Mouse (Mus musculus) small intestine, adult 2 months (tissue): Measurements from ENCODE around the gene Ralb. TPM values are rescaled to one million over a fixed set of nuclear protein-coding genes. Genes with fewer than 3 reads are reported as not detected.

Source experiments
- H3K27ac ChIP-seq: fragments of 200-500 bp; 2 replicates; pipeline ENCODE4 v1.5.1; 2012; ENCODE audit warnings: low read depth, low read length, control low read depth, inconsistent platforms; ENCODE audit not compliant: insufficient read depth
- H3K27me3 ChIP-seq: fragments of 200-500 bp; 2 replicates; pipeline ENCODE4 v1.6.1; 2012; ENCODE audit warnings: mild to moderate bottlenecking, moderate library complexity, low read length, inconsistent platforms; ENCODE audit not compliant: control insufficient read depth, insufficient read depth
- H3K36me3 ChIP-seq: fragments of 200-500 bp; 2 replicates; pipeline ENCODE4 v1.6.1; 2012; ENCODE audit warnings: mild to moderate bottlenecking, low read length, control low read depth, inconsistent platforms; ENCODE audit not compliant: control insufficient read depth, insufficient read depth
- H3K4me1 ChIP-seq: fragments of 200-500 bp; 2 replicates; pipeline ENCODE4 v1.6.1; 2012; ENCODE audit warnings: low read length, inconsistent platforms, mixed read lengths; ENCODE audit not compliant: control insufficient read depth, insufficient read depth, insufficient read length
- H3K4me3 ChIP-seq: fragments of 200-500 bp; 2 replicates; pipeline ENCODE4 v1.5.1; 2012; ENCODE audit warnings: low read depth, mild to moderate bottlenecking, control low read depth, inconsistent platforms, low read length, moderate library complexity
- CTCF ChIP-seq: fragments of 200-500 bp; IDR thresholded peaks from 2 replicates; pipeline ENCODE4 v1.5.1; 2012; ENCODE audit warnings: low read depth, mild to moderate bottlenecking, control low read depth, inconsistent platforms, low read length, moderate library complexity, mixed read lengths; ENCODE audit not compliant: insufficient replicate concordance, insufficient read length; ENCODE audit errors: extremely low read depth
- POLR2A ChIP-seq: fragments of 200-500 bp; IDR thresholded peaks from 2 replicates; pipeline ENCODE4 v1.6.1; 2012; ENCODE audit warnings: low read depth, mild to moderate bottlenecking, control low read depth, inconsistent platforms, low read length, moderate library complexity
- WGBS: fragments of 180-500 bp; shearing (Covaris S2); methylation state at CpG from one replicate; pipeline ENCODE4 v1.1.7; 2018; 5-methylcytosine and 5-hydroxymethylcytosine counted together
- polyA plus RNA-seq: library from polyadenylated mRNA; depleted of rRNA; stranded (reverse); fragments of >200 nt; gene quantifications from 2 replicates; pipeline ENCODE4 v1.2.3, GENCODE M21; 2012; rRNA removed

Gene Ralb
- polyA plus RNA-seq: 20.3 and 42.4 TPM in 2 replicates

DNA sequence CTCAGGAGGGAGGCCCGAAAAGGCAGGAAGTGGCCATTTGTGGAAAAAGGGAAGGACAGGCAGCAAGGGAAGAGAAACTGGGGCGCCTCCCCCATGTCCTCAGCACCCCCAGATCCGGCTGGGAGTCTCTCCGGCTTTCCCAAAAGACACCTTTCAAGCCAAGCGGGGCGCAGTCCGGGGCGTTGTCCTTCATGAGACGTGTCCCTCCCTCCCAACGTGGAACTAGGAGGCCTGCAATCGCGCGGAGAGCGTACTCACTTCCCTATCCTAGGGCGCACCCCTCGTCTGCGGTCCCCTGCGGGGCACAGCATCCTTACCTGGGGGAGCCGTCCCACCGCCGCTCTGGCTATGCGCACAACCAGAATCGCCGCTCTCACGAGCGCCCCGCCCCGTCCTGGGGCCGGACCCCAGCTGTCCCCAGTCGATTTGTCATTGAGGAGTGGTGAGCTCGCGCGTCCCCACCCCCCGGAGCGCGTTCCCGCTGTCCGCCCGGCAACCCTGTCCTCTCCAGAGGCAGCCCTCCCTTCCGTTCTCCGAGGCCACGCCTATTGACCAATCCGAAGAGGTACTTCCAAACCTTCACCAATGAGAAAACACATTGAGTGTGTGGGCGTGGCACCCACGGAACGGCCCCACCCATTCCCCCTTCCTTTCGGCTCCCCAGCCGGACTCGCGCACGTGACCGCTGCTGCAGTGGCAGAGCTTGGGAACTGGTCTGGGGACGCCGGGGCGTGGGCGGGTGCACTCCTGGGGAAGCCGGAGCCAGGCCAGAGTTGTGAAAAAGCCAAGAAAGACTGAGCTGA is at the start of gene Ralb:
Gene Ralb, minus strand, starts transcription at position 535 of the 803 bp plus-strand sequence.
- under 1% methylated on average over 57 of the region's 57 CpGs for WGBS
- Histone ChIP-seq H3K27ac (peak within 1 kb of the TSS; percentile 94), H3K36me3 (0 out of 2 replicates have a peak, but pooled peaks cover 3% of the 10 kb centered on the region), H3K27me3 (no peaks in the 10 kb centered on the region), H3K4me1 (peaks cover 6% of the 10 kb centered on the region; the same call in 1 of the 2 replicates), H3K4me3 (peak within 1 kb of the TSS; percentile 92)
- TF ChIP-seq CTCF: no peak
- peak; percentile 60 for TF ChIP-seq POLR2A

GRCm38 (mm10) chr1:119551651-119552050 is 47.1 kb upstream of the Ralb start:
- H3K27ac ChIP-seq: no peak overlapping the region
- H3K4me1 ChIP-seq: no peaks in the 10 kb centered on the region; the same call in 1 of the 2 replicates
- no peaks in the 10 kb centered on the region for H3K36me3 ChIP-seq
- TF ChIP-seq POLR2A: no peak
- TF ChIP-seq CTCF: no peak
- no peaks in the 10 kb centered on the region for H3K27me3 ChIP-seq
- H3K4me3 ChIP-seq: no peak overlapping the region
- 98% methylated on average over 1 of the region's 1 CpGs for WGBS

DNA sequence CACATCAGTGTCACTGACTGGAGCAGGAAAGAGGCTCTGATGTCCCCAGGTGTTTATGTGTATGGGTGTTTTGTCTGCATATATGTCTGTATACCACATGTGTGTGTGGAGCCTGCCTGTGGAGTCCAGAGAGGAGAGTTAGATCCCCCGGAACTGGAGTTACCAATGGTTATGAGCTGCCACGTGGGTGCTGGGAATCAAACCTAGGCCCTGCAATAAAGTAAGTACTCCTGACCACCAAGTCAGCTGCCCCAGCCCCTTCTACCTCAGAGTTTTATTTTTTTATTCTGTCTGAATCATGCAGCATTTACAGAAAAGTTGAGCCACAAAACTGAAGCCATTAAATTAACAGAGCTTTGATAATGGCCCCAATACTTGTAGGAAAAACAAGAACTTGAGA is 45.5 kb upstream of the Ralb start:
- Histone ChIP-seq H3K27ac (no peak overlapping the region), H3K4me1 (no peaks in the 10 kb centered on the region; the same call in 1 of the 2 replicates), H3K4me3 (no peak overlapping the region), H3K27me3 (no peaks in the 10 kb centered on the region), H3K36me3 (no peaks in the 10 kb centered on the region)
- TF ChIP-seq CTCF (no peak), POLR2A (no peak)
- WGBS: 94% methylated on average over 2 of the region's 2 CpGs

- Histone ChIP-seq H3K36me3 (no peaks in the 10 kb centered on the region), H3K4me1 (no peaks in the 10 kb centered on the region; the same call in 1 of the 2 replicates)
- 39% methylated on average over 7 of the region's 7 CpGs for WGBS
Measured at GRCm38 (mm10) chr1:119549327-119549689, 44.7 kb upstream of the Ralb start.

GRCm38 (mm10) chr1:119548668-119549326 is 44.2 kb upstream of the Ralb start:
- H3K4me1 ChIP-seq: no peaks in the 10 kb centered on the region; the same call in 1 of the 2 replicates
- 58% methylated on average over 7 of the region's 7 CpGs for WGBS
- H3K27me3 ChIP-seq: no peaks in the 10 kb centered on the region
- H3K36me3 ChIP-seq: no peaks in the 10 kb centered on the region
- H3K27ac ChIP-seq: no peak overlapping the region
- TF ChIP-seq POLR2A: no peak
- peak; percentile 51; the same call in 1 of the 2 replicates for TF ChIP-seq CTCF
- H3K4me3 ChIP-seq: no peak overlapping the region

More at GRCm38 (mm10) chr1:119549327-119549689, 44.7 kb upstream of the Ralb start:
- Histone ChIP-seq H3K4me3 (no peak overlapping the region), H3K27me3 (no peaks in the 10 kb centered on the region), H3K27ac (no peak overlapping the region)
- TF ChIP-seq POLR2A: no peak
- TF ChIP-seq CTCF: no peak

- Histone ChIP-seq H3K4me3 (no peak overlapping the region), H3K4me1 (peaks cover 4% of the 10 kb centered on the region; the same call in 1 of the 2 replicates), H3K27me3 (no peaks in the 10 kb centered on the region), H3K27ac (no peak overlapping the region), H3K36me3 (no peaks in the 10 kb centered on the region)
- no peak for TF ChIP-seq CTCF
- TF ChIP-seq POLR2A: no peak
- 81% methylated on average over 3 of the region's 3 CpGs for WGBS
Measured at GRCm38 (mm10) chr1:119546490-119546889, 41.9 kb upstream of the Ralb start.

GRCm38 (mm10) chr1:119545671-119546070 is 41.1 kb upstream of the Ralb start:
- H3K4me3 ChIP-seq: no peak overlapping the region
- WGBS: 90% methylated on average over 4 of the region's 4 CpGs
- no peaks in the 10 kb centered on the region for H3K36me3 ChIP-seq
- H3K4me1 ChIP-seq: peaks cover 8% of the 10 kb centered on the region; the same call in 1 of the 2 replicates
- H3K27ac ChIP-seq: no peak overlapping the region
- H3K27me3 ChIP-seq: no peaks in the 10 kb centered on the region
- no peak for TF ChIP-seq POLR2A
- TF ChIP-seq CTCF: no peak
